Mouse (Mus musculus): ENCODE data around the gene Mapk1ip1.
A peak's percentile ranks its signal among the peaks of the same experiment; 100 is the strongest.

The Mapk1ip1 gene

DNA sequence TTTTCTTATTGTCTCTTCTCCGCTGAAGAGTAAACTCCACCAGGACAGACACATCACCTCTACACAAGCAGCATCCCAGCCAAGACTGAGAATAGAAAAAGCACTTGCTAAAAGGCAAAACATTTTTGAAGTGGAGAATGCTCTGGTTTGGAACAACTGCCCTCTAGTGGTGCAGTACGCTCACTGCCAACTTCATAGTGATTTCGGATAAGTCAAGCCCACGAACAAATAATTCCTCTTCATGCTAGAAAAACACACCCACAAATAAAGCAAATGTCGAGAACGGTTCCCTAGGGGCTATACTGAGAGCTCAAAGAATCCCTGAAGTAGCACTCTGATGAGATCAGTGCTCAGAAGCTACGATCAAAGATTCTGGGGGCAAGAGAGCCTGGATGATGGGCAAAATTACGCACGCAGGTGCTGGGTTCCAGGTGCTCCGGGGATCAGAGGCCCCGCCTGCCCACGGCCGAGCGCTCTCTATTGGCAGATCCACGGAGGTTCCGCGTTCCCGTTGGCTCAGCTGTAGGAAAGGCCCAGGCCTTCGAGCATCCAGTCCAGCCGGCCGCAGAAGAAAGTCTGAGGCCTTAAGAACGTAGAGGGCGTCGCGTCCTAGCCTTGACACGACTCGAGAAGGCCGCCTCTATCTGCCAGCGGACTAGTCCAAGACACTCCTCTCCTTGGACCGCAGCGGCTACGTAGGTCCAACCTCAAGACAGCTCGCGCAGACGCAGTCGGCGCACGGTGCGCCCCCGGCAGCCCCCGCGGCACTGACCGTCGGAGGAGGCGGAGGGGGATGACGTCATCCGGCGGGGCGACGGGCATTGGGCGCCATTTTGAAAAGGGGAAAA is at the start of gene Mapk1ip1, which contains the start of gene Ppp2r2d:
Mapk1ip1 (minus strand) TSS at position 730 of the 848 bp plus-strand sequence.
Ppp2r2d (plus strand) TSS at position 536 of the 848 bp plus-strand sequence.
- DNase-seq: peak; percentile 88 to 89

DNA sequence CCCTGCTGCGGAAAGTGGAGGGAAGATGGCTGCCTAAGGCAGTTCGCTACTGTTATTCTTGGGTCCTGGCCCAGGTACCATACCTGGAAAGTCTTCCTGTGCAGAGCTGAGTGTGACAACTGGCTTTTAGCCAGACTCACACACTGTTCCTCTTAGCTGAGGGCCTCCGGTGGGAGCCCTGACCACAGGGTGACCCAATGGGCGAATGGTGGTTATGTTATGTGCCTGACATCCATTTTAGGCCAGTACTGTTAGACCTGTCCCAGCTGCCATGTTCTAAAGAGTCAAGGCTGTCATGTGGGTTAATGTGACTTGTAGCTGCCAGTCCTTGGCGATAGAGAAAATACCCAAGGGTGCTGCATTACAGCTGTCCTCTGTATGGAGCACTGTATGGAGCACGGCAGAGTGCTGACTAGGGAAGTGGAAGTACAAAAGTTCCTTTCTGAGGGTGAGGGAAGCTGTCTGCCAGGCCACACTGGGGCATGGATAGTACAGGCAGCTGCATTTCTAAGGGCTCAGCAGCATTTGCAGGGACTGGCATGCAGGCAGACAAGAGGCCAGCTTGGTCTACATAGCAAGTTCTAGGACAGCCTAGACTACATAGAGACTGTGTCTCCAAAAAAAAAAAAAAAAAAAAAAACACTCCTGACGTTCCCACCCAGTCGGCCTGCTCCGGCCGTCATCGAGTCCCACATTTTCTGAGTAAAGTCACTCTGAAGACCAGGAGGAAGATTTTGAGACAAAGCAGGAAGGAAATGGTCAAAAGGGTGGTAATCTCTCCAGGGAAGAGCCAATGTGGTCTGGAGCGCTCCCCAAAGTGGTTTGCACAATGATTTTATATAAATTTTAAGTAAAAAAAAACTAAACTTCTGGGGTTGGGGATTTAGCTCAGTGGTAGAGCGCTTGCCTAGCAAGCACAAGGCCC is 39.6 kb upstream of the Mapk1ip1 start:
- DNase-seq: no peak

DNA sequence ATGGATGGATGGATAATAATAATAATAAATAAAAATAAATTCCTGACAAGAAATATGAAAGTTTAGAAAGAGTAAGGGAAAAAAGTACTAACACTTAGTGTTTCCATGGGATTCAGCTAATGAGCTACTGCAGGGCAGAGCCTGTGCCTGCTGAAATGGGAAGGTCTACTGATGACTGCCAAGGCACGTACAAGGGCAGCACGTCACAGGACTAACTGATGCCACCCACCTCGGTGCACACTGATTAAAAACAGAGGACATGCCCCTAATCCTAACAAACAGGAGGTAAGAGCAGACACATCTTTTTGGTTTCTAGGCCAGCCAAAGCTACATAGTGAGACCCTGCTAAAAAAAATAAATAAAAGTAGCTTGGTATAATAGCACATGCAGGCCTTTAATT is 37.7 kb upstream of the Mapk1ip1 start:
- DNase-seq: no peak

DNA sequence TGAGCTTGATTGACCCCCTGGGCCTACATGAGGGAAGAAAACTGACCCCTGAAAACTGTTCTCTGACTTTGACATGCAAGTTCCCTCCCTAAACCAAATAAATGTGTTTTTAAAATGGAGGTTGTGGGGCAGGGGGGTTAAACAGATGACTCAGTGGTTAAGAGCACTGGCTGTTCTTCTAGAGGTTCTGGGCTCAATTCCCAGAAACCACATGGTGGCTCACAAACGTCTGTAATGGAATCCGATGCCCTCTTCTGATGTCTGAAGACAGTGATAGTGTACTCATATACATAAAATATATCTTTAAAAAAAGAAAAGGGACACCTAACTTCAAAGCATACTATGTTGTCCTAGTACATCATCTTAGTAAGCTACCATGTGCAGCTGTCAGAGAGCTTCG is 29.0 kb upstream of the Mapk1ip1 start:
- no peak for DNase-seq

DNA sequence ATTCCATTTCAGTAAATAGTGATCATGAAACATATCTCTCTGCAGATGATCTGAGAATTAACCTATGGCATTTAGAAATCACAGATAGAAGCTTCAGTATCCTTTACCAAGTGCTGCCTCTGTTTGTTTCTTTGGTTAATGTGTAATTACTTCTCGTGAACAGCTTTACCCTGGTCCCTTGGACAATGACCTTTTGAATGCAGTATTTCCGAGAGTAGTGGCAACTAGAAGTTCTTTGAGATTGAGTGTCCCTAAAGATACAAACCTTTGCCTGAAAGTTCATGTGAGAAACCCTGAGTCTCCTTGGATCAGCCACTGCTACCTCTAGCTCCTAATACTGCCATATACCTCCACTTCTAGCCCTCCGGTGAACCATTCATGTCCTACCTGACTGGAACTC is 26.9 kb upstream of the Mapk1ip1 start:
- DNase-seq: no peak

DNA sequence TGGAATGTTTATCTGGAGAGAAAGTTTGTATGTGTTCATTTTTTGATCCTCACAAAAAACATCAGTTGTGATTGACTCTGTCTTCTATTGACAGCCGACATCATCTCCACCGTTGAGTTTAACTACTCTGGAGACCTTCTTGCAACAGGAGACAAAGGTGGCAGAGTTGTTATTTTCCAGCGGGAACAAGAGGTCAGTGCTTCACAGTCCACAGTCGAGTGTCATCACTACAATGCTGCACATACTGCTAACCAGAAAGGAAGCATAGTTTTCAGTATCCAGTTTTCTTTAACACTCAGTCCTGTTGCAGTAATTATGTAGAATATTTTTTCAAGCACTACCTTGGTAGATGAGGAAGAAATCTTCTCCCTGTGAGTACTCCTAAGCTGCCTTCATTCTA is 22.2 kb upstream of the Mapk1ip1 start:
- DNase-seq: no peak

DNA sequence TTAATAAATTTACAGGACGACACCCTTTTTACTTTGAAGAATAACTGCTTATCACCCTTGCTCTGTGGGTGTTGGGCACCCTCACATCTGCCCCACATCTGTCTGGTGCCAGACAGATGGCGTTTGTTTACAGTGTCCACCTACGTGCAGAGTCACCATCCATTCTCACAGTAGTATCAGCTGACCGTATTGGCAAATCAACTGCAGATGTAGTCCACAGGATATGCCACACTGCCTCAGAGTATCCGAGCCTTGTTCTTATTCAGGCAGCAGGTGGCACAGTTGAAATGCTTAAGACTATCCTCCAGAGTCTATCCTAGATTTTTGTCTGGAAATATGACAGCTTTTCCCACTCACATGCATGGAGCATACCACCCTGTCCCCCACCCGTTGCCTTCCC is 21.2 kb upstream of the Mapk1ip1 start:
- DNase-seq: no peak

DNA sequence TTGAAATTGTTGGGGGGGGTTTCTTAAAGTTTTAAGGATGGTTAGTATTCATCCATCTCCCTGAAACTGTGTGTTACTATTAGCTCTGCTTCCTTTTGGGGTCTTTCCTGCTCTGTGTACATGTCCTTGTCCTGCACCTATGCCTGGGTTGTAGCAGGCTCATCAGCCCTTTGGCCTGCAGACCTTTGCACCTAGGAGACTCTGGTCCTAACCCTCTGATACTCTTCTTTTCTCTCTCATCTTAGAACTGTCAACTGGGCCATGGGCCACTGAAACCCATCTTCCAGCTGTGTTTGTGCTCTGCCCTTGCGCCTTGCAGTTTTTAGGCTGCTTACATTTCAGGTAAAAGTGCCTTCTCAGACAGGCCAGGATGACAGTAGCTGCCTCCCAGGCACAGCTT is 18.7 kb upstream of the Mapk1ip1 start:
- no peak for DNase-seq

DNA sequence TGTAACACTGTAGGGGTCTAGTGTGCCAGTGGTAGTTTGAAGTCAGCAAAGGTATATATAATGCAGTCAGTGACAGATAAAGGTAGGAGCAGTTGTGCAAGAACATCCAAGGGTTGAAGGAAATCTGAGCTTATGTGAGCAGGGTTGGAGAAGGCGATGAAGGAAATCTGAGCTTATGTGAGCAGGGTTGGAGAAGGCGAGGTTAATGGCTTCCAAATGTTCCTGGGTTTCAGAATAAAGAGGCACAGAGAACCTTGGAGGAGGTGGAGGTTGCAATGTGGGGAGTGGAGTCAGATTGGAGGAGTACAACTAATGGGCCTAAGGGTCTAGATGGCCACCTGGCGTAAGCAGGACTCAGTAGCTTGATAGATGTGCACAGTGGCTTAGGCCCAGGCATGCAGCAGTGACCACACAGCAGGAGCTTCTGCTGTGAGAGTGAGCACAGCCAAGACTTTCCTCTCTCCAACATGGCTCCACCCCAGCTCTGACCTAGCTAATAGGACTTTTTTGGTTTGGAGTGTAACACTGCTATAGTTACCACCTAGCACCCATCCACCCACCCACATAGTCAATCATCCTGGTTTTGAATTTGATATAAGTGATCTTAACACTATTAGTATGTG is 18.0 kb upstream of the Mapk1ip1 start:
- no peak for DNase-seq

DNA sequence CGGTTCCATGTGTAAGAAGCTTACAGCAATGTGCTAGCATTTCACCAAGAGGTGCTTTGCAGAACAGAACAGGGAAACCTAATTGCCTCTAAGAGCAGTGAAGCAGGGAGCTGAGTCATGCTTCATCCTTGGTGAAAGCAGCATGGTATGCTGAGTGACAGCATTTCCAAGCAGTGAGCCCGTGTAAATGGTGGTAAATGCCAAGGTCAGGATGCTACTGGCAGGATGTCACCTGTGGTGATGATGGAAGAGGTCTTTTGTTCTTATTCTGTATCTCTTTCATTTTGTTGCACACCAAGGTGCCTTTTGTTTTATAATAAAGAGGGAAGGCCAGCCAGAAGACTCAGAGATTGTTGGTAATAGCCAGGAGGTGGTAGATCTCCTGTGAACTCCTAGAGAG is 10.6 kb upstream of the Mapk1ip1 start:
- no peak for DNase-seq

DNA sequence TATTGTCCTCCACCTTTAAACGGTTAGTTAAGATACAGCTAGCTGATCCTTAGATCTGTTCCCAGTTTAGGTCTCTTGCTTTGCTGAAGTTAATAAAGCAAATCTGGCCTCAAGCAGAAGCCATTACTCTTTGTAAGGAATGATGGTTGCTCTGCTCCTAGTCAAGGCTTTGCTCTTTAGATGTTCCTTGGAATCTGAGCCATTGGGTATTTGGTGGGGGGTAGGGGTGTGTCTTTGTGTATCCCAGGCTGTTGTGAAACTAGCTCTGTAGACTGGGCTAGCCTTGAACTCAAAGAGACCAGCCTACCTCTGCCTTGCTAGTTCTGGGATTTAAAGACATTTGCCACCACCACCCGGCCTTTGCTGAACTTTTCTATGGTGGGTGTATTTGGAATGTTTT is 8.1 kb upstream of the Mapk1ip1 start:
- no peak for DNase-seq

DNA sequence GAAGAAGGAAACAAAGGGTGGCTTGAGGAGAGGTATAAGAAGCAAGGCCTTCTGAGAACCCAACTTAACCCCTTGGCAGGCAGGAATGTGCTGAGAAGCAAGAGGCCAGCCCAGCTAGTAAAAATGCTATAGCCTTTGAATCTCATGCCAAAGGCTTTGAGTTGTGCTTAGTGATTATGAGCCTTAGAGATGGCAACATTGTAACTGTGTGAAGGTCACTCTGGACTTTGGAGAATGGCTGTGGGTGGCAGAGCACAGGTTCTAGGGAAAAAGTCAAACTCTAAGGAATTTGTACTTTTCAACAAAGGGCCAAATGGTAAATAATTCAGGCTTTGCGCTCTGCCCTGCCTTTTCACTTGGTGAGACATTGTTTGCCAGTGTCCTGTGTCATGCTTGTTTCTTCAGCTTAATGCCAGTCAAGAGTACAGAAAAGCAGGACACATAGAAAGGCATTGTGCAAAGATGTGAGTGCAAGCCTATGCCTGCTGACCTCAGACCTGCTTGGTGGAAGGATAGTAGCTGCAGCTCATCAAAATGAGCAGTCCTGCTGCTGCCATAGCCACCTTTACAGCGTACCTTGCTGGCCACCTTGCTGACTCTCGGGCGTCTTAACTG is 7.5 kb upstream of the Mapk1ip1 start:
- DNase-seq: no peak

DNA sequence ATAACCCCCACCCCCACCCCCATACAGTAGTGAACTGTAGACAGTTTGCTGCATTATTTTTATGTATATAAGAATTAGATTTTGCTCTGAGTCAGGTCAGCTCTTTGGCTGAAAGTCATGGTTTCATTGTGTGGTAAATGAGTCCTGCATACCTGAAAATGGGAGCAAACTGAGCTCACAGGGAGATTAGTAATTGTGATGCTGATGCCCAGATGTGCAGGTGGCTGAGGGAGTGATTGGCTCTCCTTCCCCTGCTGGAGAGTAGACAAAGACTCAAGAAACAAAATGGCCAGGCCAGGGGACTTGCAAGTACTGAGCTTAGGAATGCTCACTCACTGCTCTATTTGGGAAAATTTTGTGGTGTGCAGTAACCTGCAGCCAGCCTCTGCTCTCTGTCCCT is 4.0 kb upstream of the Mapk1ip1 start:
- no peak for DNase-seq

DNA sequence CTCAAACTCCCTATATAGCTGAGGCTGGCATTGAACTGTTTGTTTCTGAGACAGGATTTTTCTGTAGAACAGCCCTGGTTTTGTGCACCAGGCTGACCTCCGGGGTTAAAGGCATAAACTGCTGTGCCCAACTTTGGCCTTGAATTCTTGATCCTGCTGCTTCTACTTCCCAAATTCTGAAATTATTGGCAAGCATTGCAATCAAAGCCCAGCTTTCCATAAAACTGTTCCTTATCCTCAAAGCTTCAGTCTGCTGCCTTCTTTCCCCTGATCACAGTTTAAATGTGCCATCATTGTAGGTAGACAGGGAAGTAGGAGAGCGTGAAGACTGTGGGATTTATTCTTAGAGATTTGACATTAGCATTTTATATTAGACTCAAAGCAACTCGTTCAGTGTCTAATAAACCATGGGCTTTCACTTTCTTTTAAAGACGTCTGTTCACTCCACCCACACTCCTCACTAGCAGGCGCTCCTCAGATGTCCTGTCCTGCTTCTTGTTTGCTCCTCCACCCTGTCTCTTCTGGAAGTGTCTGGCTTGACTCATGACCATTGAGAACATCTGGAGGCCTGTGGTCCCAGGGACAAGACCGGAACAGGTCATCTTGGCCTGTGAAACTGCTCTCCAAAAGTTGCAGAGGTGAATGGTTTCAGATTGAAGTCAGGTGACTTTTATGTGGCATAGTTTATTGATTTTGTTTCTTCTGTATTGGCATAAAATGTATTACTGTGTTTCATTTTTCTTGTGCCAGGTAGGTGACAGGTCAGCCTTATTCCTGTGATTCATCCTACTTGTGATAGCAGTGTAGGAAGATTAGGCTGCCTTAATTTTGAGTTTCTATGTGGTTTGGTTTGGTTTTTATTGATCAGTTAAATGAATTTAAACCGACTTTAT is 2.2 kb upstream of the Mapk1ip1 start:
- DNase-seq: no peak

DNA sequence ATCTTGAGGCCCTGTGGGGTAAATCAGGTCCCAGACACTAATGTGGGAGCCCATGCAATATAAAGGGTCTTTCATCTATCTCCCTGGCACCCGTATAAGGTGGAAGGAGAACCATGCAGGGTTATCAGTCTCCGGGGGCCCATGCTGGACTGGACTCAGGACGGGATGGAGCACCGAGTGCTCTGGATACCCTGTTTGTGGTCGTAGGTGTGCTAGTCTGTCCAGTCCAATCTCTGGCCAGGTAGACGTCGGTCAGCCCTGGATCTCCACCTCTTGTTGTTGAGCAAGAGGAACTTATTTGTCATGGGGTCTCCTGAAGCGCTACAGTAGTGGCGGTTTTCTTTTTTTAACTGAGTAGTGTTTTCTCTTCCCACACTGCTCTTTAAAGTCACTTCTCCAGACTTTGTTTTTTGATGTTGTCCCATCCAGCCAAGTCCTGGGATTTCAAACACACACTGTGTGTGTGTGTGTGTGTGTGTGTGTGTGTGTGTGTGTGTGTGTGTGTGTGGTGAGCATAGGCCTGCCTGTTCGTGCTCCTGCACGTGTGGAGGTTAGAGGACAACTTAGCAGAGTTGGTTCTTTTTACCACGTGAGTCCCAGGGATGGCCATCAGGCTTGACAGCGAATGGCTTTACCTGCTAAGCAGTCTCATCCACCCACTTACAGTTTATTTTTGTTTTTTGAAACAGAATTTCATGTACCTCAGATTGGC is 1.4 kb upstream of the Mapk1ip1 start:
- no peak for DNase-seq

DNA sequence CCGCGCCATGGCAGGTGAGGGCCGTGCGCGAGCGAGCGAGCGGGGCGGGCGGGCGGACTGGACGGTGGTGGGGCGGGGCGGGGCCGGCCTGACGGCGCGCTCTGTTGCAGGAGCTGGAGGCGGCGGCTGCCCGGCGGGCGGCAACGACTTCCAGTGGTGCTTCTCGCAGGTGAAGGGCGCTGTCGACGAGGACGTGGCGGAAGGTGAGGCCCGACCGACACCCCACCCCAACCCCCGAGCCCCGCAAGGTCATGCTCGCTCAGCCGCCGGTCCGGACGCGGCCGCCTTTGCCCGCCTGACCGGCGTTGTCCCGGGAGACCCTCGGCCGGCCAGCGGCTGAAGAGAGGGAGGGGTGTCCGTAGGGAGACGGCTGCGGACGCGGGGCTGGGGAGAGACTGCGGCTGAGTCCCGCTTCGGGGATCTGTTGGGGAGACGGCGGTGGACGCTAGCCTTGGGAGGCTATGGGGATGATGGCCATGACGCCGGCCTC is 474 bp upstream of the Mapk1ip1 start:
- DNase-seq: peak; percentile 44

DNA sequence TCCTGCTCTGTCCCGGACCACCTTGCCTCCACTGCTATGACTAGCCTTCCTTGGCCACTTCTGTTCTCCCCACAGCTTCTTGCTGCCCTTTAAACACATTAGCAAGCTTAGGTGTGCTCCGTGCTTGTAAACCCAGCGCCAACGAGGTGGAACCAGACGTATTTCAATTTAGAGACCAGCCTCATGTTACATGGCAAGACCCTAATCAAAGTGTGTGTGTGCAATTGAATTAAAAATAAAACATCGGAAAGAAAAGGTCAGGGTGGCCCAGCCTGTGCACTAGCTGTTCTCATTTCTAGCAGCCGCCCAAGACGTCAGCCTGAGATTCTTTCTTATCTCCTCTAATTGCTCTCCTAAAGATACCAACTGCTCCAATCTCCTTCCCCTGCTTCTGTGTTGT is 962 bp downstream of the Mapk1ip1 start:
- no peak for DNase-seq

DNA sequence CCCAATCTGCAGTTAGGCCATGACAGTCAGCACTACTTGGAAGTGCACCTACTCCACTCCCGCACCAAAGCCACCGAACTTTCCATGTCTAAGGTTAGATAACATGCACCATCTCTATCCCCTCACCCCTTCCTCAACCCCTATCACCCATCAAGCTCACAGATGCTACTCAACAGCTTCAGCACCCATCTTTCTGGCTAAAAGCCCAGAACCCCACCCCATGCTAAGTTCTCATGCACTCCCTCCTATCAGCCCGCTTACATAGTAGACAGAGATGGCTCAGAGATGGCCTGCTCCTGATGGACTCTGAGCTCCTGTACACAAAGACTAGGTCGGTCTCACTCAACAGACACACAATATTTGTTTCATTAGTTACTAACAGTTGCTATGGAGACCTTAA is 2.7 kb downstream of the Mapk1ip1 start:
- DNase-seq: no peak

DNA sequence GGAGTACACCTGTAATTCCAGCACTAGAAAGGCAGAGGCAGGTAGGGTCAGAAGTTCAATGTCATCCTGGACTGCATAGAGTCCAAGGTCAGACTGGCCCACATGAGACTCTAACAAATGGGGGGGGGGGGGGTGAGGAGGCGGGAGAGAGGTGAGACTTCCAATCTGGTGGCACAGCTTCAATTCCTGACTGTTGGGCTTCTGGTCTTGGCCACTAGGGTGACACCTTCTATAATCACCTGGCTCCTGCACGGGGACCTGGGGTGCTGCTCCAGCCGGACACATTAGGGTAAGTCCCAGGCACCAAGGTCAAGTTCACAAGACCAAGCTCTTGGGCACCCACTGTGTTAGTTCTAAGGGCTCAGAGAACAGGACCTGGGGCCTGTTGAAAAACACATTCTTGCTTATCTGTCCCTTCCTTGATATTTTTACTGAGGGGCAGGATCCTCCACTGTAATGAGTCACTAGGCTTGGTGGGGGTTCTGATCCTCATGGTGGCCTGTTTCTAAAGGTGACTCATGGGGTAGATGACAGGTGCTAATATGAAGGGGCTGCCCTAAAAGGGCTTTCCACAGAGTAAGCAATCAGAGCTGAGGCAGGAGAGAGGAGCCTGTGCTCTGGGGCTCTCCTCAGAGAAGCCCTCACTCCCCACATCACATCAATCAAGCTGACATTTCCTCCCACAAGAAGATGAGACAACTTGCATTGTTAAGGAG is 4.5 kb downstream of the Mapk1ip1 start:
- DNase-seq: no peak

DNA sequence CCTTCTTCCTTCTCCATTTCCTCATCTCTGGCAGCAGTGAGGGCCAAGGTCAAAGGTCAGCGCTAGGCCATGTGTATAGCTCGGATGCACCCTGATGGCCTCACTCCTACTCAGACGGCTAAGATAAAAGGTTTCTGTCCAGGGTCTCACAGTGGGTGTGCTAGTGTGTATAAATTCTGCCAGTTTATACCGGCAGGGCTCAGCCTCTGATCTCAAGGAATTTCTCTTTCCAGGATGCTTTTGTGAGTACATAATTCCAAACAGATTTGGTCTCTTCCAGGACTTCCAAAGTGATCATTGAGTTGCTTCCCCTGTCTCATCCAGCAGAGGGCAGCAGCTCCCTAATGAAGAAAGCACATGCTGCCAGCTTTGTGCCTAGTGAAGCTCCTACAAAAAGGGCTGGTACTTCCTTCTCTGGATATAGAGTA is 5.5 kb downstream of the Mapk1ip1 start:
- DNase-seq: peak in 1 of 2 experiments; percentile 18
